Mouse (Mus musculus) lung, postnatal 25 days (tissue): ENCODE results near the gene Lbp.

ENCODE experiments used
- DNase-seq: peaks from one replicate; pipeline ENCODE4 v3.0.0; 2022; ENCODE audit warnings: low spot score

Gene Lbp

GRCm38 (mm10) chr2:158308276-158308675, 2.0 kb downstream of the Lbp start:
- no peak for DNase-seq

- no peak for DNase-seq
These were observed 6.8 kb downstream of the Lbp start for GRCm38 (mm10) chr2:158313089-158313488.

- DNase-seq, result no peak
These were observed 10.1 kb downstream of the Lbp start for GRCm38 (mm10) chr2:158316371-158316770.

- DNase-seq, result peak; percentile 34
These were observed 10.7 kb downstream of the Lbp start for GRCm38 (mm10) chr2:158317026-158317425.

- DNase-seq, result no peak
These were observed 15.3 kb downstream of the Lbp start for GRCm38 (mm10) chr2:158321596-158321995.

GRCm38 (mm10) chr2:158322845-158323244, 16.6 kb downstream of the Lbp start:
- DNase-seq, result no peak

GRCm38 (mm10) chr2:158324531-158325190, 18.4 kb downstream of the Lbp start:
- DNase-seq, result no peak

GRCm38 (mm10) chr2:158325609-158326008, 19.3 kb downstream of the Lbp start:
- no peak for DNase-seq

- no peak for DNase-seq
These were observed 28.1 kb downstream of the Lbp start for GRCm38 (mm10) chr2:158334356-158334755.

- no peak for DNase-seq
These were observed 31.4 kb downstream of the Lbp start for GRCm38 (mm10) chr2:158337698-158338097.

GRCm38 (mm10) chr2:158339948-158340564, 33.8 kb downstream of the Lbp start:
- peak; percentile 26 for DNase-seq

GRCm38 (mm10) chr2:158341324-158341723, 35.0 kb downstream of the Lbp start:
- DNase-seq, result no peak

- no peak for DNase-seq
These were observed 37.2 kb downstream of the Lbp start for GRCm38 (mm10) chr2:158343495-158343894.

- no peak for DNase-seq
These were observed 40.2 kb downstream of the Lbp start for GRCm38 (mm10) chr2:158346467-158346866.

- DNase-seq, result peak; percentile 55
These were observed 41.6 kb downstream of the Lbp start for GRCm38 (mm10) chr2:158347868-158348267.

GRCm38 (mm10) chr2:158352801-158353520, 46.7 kb downstream of the Lbp start:
- no peak for DNase-seq

- DNase-seq, result no peak
These were observed 48.2 kb downstream of the Lbp start for GRCm38 (mm10) chr2:158354348-158355114.

- no peak for DNase-seq
These were observed 48.9 kb downstream of the Lbp start for GRCm38 (mm10) chr2:158355238-158355637.

- no peak for DNase-seq
These were observed 49.8 kb downstream of the Lbp start for GRCm38 (mm10) chr2:158356121-158356520.

GRCm38 (mm10) chr2:158359757-158360620, 53.7 kb downstream of the Lbp start:
- no peak for DNase-seq

- peak; percentile 86 for DNase-seq
These were observed 54.8 kb downstream of the Lbp start for GRCm38 (mm10) chr2:158360873-158361677.
